Mouse (Mus musculus) retina, adult 2 months (tissue): Measurements from ENCODE around the gene Tnpo1.
"Not testable (repeated sequence)": the region's sequence is repeated elsewhere in the genome, so short reads cannot be mapped to it uniquely, and the experiment has no call there.

ENCODE experiments used
- DNase-seq: peaks from one replicate; pipeline ENCODE4 v3.0.0-alpha.2; 2012; ENCODE audit warnings: low read depth, low spot score

Tnpo1 gene

DNA sequence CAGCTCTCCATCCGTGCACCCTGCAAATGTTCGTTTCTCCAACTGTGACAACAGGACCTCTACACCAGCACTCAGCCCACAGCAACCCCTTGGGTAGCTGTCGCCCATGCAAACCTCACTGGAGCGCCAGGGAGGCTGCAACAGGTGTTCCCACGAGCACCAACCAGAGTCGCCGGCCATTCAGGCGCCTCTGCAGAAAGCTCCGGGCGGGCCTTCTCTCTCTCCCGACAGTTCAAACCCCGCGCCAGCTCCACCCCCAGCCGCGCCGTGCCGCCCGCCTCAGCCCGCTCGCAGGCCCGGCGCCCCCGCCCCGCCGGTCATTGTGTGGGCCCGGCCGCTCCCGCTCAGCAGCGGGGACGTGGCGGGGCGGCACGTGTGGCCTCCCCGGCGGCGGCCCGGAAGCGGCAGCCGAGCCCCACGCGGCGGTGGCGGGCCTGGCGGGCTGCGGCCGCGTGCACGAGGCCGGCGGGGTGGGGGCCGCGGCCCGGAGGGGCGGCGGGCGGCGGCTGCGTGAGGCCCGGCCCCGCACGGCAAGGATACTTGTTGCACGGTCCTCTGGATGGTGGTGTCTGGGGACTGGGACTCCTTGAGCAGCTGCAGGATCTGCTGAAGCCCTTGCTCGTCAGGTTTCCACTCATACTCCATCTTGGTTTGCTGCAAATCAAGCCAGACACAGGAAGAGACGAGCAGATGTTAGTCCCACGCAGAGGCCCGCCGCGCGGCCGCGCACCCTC, 35.9 kb downstream of the Tnpo1 start:
- DNase-seq, result no peak

DNA sequence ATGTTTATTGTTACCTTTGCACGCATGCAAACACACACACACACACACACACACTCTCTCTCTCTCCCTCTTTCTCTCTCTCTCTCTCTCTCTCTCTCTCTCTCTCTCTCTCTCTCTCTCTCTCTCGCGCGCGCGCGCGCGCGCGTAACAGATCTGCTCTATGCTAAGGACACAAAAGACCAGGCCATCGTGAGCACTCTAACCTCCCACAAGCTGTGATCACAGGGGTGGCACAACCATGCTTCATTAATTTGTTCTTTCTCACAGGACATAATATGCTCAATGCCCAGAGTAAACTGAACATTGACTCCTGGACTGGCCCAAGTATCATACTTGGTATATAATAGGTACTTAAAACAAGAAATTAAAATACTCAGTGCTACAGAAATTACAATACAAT, 37.0 kb downstream of the Tnpo1 start:
- DNase-seq, result no peak

DNA sequence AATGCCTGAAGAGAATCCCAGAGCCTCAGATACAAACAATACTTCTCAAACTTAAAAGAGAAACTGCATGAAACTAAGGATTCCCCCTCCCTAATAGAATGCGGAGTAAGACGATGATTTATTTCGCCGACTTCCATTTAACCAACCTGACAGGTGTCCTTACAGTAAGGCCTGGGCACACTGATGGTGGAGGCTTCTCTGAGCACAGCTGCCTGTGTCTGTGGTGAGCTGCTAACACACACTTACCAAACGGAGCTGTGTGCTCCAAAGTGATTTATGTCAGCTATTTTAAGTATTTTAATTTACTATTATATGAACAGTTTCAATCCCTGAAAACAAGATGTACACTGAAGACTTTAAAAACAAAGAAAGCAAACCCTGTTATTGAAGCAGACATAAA, 42.4 kb downstream of the Tnpo1 start:
- DNase-seq, result no peak

DNA sequence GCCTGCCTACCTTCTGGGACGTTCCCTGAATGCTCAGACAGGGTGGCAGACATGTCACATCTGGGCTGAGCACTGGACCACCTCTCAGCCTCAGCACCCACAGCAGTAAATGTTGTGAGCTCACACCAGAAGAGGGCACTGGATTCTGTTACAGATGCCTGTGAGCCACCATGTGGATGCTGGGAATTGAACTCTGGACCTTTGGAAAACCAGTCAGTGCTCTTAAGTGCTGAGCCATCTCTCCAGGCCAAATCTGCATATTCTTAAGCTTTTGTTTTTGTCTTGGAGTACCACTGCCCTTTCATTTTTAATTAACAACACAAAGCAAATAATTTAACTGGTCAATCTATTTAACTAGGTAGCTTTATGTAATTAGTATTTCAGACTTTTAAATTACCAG, 44.2 kb downstream of the Tnpo1 start:
- DNase-seq, result no peak

DNA sequence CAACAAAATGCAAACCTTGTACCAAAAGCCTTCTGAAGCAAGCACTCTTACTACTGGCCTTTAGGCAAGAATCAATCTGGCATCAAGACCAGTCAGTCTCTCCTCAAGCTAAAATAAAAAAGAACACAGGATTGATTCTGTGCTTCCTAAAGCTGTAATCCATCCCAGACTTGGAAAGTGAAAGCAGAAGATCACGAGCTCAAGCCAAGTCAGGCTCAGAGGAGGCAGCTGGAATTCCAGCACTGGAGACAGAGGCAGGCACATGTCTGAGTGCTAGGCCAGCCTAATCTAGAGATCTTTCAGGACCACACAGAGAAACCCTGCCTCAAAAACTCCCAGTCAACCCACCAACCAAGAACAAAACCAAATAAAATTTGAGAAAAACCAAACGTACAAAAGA, 45.8 kb downstream of the Tnpo1 start:
- no peak for DNase-seq

DNA sequence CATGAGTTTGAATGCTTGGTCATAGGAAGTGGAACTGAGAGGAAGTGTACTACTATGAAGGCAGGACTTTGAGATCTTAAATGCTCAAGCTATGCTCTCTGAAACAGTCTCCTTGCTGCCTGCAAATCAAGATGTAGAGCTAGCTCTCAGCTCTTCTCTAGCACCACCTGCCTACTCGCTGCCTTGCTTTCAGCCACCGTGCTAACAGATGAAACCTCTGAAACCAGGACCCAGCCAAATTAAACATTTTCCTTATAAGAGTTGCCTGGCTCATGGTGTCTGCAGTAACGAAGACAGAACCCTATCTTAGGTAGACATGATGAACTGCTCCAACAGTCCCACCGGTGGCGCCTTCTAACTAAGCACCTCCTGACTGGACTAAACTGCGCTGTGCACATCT, 46.8 kb downstream of the Tnpo1 start:
- DNase-seq, result no peak

DNA sequence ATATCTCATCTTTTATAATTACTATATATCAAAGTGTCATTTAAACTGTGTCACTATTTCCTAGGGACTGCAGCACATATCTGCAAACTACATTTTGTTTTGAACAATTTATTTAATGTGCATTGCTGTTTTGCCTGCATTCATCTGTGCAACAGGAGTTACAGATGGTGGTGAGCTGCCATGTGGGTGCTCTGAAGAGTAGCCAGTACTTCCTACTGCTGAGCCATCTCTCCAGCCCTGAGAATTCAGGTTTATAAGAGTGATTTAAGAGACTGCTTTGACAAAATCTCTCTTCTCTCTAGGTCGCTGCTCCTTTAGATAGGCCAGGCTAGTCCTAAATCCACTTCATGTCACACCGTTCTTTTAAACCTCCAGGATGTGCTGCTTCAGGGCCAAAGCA, 49.0 kb downstream of the Tnpo1 start:
- DNase-seq, result no peak

DNA sequence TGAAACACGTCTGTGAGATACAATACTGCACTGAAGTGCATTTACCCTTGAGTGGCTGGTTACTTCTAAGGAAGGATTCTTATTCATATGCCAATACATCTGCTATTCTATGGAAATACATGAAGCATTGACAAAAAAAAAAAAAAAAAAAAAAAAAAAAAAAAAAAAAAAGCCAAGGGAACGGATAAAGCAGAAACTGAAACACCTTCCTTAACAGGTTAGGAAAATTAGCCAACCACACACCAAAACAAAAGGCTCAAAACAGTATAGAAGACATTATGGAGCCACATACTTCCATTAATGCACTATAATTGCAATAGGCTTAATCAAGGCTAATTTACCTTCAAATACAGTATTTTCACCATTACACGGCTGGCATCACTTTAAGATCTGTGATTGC, 51.5 kb downstream of the Tnpo1 start:
- DNase-seq, result no peak

DNA sequence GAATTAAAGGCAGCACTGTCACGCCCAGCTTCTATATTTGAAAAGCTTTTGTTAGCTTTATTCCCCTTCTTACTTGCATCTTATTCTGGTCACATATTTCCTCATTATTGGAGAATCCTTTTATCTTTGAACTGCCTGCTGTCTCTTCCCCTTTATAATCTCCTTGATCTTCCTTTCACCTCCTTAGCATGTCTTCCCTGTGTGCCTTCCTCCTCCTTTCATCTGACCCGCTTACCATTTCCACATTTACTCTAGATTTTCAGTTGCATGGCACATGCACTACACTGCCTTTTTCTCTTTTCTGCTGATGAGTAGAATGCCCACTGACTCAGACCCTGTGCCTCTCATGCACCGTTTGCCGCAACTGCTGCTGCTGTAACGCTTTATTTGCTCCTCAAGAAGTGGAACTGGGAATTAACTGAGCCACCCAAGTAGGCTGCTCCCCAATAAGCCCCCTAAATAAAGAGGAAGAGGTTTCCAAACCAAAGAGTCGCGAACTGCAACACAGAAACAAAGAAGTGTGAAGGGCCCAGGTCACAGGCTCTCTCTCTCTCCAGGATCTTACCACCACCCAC, 53.8 kb downstream of the Tnpo1 start:
- no peak for DNase-seq

DNA sequence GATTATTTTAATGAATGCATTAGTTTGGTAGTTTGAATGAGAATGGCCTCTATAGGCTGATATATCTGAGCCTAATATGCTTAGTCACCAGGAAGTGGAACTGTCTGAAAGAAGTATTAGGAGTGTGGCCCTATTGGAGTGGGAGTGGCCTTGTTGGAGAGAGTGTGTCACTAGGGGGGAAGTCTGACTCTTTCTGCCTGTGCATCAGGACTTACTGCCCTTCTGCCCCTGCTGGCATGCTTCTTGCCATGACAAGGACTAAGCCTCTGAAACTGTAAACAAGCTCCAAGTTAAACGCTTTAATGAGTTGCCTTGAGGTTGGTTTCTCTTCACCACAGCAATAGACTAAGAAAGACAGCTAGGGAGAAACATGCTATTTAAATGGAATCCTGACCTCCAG, 54.9 kb downstream of the Tnpo1 start:
- DNase-seq, result no peak

DNA sequence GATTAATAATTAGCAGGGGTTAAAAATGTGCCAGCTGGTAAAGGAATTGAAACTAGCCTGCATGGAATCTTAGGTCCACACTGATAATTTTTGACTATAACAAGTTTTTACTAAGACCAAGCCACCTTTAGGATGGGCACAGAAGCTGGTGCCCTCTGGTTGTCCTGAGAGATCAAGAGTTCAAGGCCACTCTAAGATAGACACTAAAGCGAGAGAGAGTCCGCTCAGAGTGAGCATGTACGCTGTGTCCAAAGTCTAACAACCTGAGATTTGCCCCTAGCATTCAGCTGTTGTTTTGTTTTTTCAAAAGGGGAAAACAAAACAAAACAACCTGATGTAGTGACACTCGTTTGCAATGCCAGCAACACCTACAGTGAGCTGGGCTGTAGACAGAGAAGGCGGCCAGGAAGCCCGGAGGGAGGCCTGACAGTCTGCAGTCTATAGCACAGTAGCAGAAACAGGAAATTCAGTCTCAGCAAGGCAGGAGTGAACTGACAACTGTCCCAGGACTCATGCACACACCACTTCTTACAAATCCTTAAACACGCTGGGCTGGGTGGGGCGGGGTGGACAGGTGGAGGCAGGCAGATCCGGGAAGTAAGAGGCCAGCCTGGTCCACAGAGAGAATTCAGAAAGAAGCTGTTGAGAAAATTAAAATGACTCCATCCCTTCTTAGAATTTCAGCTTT, 57.8 kb downstream of the Tnpo1 start:
- no peak for DNase-seq

DNA sequence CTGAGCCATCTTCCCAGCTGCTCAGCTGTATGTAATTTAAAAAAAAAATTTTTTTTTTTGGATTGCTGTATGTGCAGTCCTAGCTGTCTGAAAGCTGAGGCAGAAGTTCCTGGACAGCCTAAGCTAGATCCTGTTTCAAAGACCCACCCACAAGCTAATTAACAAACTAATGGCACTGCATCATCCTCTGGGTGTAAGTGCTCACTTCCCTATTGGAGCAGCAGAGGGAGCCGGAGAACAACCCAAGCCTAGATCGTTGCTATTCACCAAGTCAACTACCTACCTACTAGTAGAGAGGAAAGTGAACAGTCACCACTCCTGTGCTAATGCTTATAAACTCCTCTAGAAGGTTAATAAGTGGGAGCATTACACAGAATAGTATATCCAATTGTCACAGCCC, 58.4 kb downstream of the Tnpo1 start:
- no peak for DNase-seq

DNA sequence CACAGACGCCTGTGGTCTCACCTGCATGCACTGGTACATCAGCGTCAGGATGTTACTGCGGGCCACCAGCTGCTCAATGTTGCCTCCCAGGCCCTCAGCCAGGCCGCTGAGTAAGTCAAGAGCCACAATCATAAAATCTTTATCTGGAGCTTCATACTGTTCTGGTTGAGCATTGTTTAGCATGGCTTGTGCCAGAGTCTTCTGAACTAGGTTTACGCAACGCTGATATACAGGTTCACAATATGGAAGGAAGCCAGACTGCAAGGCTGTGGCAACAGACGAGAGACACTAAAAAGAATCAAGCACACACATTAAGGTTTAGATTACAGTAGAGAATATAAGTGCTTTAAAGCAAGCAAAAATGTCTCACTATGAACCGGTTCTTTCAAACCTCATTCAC, 70.9 kb downstream of the Tnpo1 start:
- DNase-seq, result no peak

DNA sequence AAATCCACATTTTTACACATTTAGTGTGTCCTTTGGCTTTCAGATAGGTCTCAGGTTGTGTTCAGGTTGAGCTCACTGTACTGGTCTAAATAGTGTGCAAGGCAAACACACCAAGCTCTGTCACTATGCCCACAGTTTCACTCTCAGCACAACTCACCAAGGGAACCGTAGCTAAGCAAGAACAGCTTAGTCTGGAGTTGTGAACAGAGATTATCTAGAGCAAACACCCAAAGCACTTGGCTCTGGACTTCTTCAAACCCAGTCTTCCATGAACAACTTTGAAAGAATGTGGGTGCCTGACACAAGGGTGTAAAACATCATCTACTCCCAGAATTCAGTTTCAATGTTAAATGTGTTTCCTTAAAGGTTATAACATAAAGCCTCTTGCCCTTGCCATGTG, 80.4 kb downstream of the Tnpo1 start:
- DNase-seq, result no peak

DNA sequence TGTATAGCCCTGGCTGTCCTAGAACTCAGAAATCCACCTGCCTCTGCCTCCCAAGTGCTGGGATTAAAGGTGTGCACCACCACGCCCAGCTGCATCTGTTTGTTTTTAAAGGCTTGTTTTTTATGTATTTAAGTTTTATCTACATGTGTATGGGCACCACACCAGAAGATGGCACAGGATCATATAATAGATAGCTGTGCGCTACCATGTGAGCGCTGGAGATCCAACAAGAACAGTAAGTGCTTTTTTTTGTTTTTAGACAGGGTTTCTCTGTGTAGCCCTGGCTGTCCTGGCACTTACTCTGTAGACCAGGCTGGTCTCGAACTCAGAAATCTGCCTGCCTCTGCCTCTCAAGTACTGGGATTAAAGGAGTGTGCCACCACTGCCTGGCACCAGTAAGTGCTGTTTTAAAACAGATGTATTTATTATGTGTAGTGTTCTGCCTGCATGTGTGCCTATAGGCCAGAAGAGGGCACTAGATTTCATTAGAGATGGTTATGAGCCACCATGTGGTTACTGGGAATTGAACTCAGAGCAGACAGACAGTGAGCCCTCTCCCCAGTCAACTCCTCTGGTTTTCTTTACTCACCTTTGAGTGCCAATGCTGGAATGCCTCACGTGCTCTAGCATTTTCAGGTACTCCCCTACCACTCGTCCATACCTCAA, 89.6 kb downstream of the Tnpo1 start:
- DNase-seq, result no peak

DNA sequence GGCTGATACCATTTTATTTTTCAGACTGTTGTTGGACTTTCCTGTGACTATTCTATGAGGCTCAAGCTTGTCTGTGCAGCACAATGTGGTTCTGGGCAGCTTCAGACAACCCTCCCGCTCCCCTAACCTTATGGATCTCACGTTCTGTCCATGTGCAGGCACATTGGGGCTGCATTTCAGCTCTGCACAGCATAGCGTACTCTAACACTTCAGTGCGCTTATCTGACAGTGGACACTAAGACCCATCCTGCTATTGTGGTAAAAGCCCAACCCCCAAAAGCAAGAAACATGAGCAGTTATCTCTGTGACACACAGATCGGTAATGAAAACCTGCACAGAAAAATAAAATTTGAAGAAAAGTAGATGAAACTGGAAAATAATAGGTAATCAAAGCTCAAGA, 90.4 kb downstream of the Tnpo1 start:
- DNase-seq, result no peak

DNA sequence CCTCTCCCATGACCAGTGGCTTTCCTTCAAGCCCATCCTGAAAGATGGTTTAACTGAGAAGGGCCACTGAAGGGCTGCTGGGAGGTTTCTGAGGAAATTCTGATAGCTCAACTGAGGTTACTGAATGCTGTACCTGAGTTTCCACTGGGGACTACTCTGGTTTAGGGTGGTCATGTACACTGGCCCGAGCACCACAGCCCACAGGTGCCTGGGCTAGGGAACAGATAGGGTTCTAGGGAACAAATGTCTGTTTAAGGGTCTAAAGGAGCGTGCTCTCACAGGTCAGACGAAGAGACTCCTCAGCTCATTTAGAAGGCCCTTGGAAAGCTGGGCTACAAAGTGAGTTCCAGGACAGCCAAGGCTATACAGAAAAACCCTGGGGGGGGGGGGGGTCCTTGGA, 91.5 kb downstream of the Tnpo1 start:
- DNase-seq, result no peak

DNA sequence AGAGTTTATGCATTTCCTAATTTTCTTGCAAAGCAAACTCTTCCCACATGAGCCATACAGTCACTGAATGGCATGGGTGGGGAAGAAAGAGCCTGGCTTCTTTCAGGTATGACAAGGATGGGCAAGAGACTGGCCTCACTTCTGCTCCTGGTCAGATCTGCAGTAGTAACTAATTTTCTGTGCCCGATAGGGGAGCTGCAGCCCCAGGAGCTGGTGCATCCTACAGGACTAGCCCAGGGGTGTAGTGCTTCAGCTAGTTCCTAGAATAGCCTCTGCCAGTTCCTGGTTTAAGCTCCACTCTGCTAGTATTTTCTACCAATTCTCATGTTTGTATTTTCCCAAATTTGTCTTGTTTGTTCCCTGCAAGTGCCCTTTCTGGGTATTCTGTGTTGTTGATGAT, 92.0 kb downstream of the Tnpo1 start:
- no peak for DNase-seq

DNA sequence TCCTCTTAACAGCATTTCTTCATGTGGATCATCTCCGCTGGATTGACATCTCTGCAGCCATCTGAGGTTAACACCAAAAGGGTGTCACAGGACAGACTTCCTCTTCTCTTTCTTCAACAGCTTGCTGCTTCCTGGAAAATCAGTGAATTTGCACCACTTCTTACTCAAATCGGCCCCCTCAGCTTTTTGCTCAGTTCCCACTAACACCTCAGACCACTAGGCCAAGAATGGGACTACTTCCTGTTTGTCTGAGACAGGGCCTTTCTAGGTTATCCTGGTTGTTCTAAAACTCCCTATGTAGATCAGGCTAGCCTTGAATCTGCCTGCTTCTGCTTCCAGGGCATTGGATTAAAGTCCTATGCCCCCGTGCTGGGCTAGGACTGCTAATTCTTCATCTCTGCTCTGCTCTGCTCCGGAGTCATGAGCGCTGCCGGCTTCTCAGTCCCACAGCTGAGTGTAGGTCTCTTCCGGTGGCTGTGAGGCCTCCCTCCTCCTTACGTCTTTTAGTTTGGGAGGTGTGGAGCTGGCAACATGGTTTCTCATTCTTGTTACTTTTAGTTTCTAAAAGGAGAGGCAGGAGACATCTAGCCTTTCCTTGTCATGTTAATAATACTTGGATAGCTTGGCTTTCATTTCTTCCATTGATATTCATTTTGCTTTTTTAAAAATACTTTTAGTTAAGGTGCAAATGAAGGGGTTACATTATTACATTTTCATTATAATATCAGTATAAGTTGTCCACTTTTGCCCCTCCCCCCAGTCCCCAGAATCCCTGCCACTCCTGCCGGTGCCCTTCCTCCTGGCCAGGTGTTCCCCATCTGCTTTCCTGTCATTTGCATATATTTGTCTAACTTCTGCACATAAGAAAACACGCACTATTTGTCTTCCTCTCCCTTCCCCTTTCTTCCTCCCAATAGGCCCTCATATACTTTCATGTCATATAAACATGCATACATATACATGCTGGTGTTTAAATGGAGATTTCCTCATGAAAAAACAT, 93.4 kb downstream of the Tnpo1 start:
- no peak for DNase-seq

DNA sequence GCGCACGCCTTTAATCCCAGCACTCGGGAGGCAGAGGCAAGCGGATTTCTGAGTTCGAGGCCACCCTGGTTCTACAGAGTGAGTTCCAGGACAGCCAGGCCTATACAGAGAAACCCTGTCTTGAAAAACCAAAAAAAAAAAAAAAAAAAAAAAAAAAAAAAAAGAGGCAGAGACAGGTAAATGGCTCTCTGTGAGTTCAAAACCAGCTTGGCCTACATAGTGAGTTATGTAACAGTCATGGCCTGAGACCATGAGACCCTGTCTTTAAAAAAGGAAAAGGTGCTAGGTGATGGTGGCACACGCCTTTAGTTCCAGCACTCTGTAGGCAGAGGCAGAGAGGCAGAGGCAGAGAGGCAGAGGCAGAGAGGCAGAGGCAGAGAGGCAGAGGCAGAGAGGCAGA, 97.2 kb downstream of the Tnpo1 start:
- not testable (repeated sequence) for DNase-seq

DNA sequence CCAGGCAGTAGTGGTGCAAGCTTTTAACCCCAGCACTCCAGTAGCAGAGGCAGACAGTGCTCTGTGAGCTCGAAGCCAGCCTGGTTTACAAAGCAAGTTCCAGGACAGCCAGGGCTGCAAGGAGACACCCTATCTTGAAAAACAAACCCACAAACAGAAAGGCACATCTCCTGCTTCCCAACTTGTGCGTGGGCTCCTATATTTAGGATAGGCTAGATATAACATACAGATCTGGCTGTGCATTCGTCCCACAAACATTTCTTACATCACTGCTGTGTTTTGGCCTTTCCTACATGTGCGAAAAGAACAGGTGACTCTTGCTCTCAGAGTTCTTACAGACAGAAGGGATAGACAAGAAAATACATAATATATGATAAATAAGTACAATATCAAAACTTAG, 100.6 kb downstream of the Tnpo1 start:
- no peak for DNase-seq

DNA sequence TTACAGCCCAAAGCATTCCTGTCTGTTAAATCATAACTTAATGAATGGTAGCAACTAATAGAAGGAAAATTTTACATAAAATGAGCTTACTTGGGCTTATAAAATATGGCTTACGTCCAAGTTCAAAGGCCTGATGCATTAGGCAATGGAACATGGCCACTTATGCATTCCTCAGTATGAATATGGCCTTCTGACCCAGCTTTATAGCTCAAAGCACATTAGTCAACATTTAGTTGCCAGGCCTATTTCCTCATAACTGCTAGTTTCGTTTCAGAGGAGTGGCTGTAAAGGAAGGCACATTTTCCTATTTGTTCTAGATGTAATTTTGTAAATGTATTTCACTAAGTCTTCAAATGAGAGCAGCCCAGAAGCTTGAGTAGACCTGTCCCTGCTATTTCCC, 107.1 kb downstream of the Tnpo1 start:
- no peak for DNase-seq
